Mouse (Mus musculus): ENCODE data around the gene Rnps1. TPM values are rescaled to one million over a fixed set of nuclear protein-coding genes. Genes with fewer than 3 reads are reported as not detected.
"Not testable (repeated sequence)": the region's sequence is repeated elsewhere in the genome, so short reads cannot be mapped to it uniquely, and the experiment has no call there.

Rnps1 gene
- total RNA-seq, 2 experiments from 2014 or later: 141 to 145 TPM

DNA sequence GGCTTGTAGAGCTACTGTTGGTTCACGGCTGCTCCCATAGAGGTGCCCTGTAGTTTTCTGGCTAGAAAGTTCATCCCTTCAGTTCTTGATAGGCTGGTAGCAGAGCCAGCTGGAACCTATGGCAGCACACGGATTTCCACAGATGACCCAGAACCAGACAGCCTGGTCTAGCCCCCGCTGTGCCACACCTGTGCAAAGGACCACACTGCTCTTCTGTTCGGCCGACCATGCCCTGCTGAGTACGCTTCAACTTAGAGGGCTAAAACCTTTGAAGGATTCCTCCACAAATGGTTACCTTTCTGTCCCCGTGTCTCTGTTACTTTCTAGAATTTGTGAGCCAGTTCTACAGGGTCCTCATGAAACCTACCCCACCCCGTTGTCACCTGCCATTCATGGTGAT, 11.0 kb downstream of the Rnps1 start:
- DNase-seq (ENCODE audit: low spot score in 2 of 2); intact Hi-C loops (cut with DNase I): not testable (repeated sequence)

DNA sequence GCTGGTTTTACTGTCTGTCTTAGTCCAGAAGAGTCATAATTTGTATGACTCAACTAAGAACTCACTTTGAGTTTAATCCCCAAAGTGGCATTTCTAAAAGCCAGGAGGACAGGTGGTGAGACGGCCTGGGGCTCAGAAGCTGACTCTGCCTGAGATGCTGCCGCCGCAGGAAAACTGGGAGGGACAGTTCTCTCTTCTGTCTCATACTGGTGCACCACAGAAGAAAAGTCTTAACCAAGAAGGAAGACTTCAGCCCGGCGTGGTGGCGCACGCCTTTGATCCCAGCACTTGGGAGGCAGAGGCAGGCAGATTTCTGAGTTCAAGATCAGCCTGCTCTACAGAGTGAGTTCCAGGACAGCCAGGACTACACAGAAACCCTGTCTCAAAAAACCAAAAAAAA, 11.5 kb downstream of the Rnps1 start:
- DNase-seq (ENCODE audit: low spot score in 2 of 2): no peak
- intact Hi-C loops (cut with DNase I): no loop called here

DNA sequence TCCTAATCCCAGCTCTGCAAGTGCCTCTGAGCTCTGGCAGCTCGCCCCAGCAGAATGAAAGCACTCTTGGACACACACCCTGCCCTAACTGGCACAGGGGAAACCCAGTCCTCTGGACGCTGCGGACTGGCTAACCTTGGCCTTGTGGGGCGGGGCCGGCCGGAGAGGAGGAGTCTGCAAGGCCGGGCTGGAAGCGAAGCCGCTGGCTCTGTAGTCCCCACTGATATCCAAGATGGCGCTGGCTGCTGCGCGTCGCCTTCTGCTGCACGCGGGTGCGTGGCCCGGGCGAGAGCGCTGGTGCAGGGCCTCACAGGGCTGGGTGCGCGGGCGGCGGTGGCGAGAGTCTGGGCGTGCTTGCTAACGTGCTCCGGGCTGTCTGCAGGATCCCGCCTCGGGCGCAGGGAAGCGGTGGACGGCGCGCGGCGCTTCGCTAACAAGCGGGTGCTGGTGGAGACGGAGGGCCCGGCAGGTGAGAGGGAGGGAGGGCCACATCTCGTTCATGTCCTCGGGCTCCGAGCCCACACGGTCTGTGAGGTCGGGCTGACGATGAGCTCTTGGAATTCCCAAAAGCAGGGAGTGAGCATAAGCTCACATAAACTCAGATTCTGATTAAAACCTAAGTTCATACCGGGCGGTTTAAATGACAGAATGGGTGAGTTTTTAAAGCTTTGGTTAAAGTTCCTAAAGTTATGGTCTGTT, 12.3 kb downstream of the Rnps1 start, which contains the start of gene Eci1:
Gene Eci1, plus strand, starts transcription at position 171 of the 699 bp plus-strand sequence.
- intact Hi-C loops (cut with DNase I): no loop called here

DNA sequence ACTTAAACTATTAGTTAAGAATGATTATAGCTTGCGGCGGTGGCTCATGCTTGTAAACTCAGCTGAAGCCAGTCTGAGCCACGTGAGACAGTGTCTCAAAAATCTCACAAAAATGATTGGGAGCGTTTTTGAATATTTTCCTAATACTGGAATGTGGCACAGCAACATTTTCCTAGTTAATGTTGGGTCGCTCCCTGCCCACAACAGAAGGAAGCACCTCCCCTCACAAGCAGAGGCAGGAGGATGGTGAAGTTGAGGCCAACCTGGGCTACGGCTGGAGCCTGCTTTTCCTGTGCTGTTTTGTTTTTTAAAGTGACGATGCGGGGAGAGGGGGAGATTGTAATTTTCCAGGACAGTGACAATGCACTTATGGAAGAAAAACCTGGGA, 12.8 kb downstream of the Rnps1 start:
- DNase-seq (ENCODE audit: low spot score in 2 of 2): no peak
- intact Hi-C loops (cut with DNase I): no loop called here

More for the DNA sequence above, 12.3 kb downstream of the Rnps1 start, which contains the start of gene Eci1:
- peak; percentile 86 to 90 for DNase-seq (ENCODE audit: low spot score in 2 of 2)

DNA sequence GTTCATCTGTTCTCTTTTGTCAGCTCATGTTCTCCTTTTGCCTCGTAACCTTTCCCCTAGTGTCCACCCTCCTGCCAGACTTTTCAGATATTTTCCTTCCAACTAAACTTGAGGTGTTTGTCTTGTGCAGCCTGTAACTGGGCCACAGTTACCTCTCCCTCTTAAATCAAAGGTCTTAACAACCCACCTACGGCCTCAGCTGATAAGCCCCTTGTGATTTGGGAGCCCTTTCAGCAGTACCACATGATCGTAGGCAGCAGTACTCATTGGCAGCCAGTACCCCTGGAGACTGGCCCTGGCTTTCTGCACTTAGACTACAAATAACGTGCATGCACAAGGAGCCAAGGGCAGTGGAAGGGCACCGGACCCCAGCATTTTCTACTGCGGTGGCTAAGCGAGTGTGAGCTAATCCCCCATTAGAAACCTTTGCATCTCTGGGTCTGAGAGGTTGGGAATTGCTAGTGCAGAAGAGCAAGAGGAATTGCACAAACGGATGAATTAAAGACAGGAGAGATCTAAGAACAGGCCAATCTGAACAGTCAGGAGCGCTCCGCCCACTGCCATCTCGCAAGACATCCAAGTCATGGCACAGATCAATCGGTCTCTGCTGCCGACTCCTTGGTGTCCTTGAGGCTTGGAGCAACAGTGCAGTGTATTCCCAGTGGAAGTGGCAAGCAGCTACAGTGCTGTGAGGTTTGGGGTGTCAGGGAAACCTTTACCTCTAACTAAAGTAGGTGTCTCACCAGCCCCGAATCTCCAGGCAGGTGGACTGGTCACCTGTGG, 15.0 kb downstream of the Rnps1 start:
- DNase-seq (ENCODE audit: low spot score in 2 of 2): no peak
- intact Hi-C loops (cut with DNase I): no loop called here

DNA sequence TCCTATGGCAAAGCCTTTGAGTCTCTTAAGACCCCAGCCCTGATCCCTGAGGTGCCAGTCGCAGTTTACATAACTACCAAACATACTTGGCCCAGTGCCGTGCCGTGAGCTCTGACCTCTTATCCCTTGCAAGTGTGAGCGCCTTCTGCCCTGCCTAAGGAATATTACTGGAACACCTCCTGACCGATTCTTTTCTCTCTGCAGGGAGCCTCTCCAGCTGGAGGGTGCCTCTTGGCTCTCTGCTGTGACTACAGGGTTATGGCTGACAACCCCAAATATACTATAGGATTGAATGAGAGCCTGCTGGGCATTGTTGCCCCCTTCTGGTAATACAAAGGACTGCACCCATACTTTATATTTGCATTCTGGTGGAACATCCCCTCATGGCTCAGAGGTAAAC, 22.7 kb downstream of the Rnps1 start:
- intact Hi-C loops (cut with DNase I): no loop called here
- peak; percentile 54 to 62 for DNase-seq (ENCODE audit: low spot score in 2 of 2)

DNA sequence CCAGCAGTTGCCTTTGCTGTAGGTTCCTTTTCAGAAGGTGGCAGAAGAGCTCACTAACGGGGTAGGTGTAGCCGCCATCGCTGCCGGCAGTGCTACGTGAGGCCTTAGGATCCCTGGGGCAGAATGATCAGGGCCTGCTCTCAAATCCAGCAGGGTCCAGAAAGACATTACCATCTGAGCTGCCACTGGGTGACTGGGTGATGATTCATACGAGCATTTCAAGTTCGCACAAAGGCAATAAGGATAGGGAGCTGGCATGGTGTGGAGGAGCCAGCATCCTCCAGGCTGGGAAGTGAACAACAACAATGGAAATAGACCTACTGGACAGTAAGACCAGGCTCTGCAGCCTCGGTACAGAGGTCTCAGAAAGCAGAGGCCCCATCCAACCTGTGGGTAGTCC, 26.0 kb downstream of the Rnps1 start:
- DNase-seq (ENCODE audit: low spot score in 2 of 2): no peak
- intact Hi-C loops (cut with DNase I): no loop called here

DNA sequence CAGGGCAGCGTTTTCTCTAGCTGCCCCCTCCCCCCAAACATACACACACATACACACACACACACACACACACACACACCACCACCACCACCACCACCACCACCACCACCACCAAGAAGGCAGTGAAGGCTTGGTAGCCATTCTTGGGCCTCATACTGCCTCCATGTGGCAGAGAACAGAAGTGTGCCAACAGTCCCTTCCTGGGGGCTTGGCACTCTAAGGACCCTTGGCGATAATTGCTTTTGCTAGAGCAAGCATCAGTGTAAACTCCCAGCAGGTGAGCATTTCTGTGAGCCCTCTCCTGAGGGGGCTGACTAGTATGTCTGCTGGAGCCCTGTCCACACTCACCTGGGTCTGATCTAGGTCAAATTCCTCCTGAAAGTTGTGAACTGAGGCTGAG, 26.8 kb downstream of the Rnps1 start:
- DNase-seq (ENCODE audit: low spot score in 2 of 2): no peak
- intact Hi-C loops (cut with DNase I): no loop called here

DNA sequence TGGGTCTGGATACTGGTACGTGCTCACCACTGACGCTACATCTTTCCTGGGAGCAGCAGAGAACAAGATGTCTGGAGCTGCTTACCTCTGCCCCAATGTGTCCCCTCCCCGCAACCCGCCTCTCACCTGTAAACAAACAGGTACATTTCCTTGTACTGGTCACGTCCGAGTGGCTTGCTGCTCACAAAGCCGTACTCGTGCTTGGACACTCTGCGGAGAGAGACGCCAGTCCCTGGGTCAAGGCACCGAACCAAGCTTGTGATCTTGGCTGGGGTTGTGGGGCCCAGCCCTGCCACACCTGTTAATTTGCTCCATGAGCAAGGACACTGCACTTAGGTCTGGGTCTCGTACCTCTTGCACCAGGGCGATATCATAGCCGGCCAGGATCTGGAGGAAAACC, 27.7 kb downstream of the Rnps1 start:
- no peak for DNase-seq (ENCODE audit: low spot score in 2 of 2)
- intact Hi-C loops (cut with DNase I): no loop called here

DNA sequence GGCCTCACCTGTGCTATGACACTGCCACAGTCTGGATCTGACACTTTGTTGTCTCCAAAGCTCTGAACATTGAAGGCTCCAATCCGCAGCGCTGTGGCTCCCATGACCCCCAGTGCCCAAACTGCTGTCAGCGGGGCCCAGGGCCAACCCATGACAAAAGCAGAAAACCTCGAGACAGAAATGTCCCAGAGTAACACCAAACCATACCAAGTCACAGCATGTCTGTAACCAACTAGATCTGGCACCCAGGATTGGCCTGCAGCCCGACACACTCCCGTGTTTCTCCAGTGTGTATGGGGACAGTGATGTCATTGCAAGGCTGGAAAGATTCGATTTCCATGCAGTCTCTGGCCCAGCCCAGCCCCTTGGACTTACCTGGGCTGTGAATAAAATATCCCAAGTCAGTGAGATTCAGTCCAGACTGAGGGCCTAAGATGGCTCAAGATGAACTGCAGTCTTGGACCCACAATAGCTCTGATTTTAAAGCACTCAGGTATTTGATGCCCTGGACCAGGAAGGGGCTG, 28.3 kb downstream of the Rnps1 start, which contains the start of gene Dnase1l2:
Gene Dnase1l2, minus strand, starts transcription at position 474 of the 524 bp plus-strand sequence.
- intact Hi-C loops (cut with DNase I): no loop called here
- no peak for DNase-seq (ENCODE audit: low spot score in 2 of 2)

DNA sequence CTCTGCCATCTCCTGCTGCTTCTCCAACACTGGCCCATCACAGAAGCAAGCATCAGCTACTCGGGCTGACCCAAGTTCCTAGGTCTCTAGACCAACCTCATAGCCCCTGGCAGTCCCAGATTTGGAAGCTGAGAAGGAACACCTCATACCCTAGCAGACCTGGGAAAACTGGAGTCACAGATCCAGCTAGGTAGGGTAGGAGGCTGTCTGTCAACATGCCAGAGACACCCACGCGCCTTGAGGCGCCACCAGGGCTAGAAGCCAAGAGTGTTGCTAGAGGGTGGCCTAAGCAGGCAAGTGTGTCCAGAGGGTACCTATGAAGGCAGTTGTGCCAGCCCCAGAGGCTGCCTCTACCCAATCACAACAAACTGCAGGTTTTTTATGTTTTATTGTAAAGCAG, 29.0 kb downstream of the Rnps1 start:
- intact Hi-C loops (cut with DNase I): no loop called here
- peak in 1 of 2 experiments; percentile 51 for DNase-seq (ENCODE audit: low spot score in 2 of 2)

DNA sequence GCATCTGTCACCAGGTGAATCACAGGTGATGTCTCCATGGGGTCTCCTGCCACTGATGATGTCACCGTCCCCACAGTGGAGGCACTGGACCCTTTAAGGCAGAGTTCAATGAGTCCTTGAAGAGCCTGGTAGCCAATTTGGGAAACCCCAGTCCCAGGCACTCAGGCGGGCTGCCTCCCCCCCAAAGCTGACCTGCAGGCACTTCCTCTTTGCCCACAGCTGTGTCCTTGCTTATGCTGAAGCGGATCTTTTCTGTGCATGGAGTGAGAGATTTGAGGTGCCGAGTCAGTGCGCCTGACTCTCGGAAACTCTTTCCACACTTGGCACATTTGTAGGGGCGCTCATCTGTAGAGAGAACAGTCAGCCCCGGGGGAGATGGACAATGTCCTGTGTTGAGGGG, 32.2 kb downstream of the Rnps1 start:
- no peak for DNase-seq (ENCODE audit: low spot score in 2 of 2)
- intact Hi-C loops (cut with DNase I): no loop called here

DNA sequence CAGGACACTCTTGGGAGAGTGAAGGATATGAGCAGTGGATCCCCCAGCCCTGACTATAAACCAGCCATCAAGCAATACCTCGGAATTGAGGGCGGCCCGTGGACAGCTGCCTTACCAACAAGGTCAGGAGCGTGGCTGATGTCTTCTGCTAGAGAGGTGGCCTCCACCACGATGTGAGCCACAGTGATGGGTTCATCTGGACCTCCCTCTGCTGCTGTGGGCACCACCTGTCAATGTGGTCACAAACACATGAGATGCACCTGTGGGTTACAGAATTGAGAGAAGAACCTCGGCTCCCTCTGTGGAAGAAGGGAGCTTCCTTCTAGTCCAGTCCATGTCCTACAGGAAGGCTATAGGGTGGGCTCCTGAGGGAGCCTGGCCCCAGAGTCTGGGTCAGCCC, 35.1 kb downstream of the Rnps1 start:
- no peak for DNase-seq (ENCODE audit: low spot score in 2 of 2)
- intact Hi-C loops (cut with DNase I): no loop called here

DNA sequence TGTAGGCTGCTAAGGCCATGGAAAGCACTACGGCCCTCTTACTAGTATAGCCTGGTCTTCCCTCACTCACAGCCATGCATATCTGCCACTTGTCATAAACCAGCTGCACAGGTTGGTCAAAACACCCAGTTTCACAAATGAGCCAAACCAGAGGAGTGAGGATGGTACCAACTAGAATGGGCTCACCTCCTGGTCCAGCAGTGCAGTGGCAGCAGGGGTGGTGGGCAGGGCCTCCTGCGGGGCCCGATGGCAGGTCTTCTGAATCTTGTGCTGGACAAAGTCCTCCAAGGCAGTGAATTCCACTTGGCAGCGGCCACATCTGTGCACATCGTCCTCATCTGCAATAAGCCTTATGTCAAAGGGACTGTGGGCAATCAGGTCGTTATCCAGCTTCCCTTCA, 36.9 kb downstream of the Rnps1 start:
- DNase-seq (ENCODE audit: low spot score in 2 of 2): no peak
- intact Hi-C loops (cut with DNase I): no loop called here

DNA sequence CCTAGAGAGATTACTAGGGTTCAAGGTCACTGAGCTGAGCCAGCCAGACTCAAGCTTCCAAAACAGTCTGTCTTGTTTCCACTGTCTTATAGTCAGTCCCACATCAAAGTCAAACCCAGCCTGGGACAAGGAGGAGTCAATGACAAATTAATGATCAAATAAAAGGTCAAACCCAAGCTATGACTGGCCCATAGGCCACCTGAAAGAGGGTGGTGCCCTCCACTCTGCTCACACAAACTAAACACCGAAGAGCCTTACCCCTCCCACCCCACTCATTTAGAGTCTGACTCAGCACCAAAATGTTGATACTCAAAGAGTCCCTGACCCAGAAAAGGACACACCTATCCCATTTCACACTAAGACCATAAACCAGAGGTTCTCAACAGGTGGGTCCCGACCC, 39.0 kb downstream of the Rnps1 start:
- DNase-seq (ENCODE audit: low spot score in 2 of 2): no peak
- intact Hi-C loops (cut with DNase I): no loop called here

DNA sequence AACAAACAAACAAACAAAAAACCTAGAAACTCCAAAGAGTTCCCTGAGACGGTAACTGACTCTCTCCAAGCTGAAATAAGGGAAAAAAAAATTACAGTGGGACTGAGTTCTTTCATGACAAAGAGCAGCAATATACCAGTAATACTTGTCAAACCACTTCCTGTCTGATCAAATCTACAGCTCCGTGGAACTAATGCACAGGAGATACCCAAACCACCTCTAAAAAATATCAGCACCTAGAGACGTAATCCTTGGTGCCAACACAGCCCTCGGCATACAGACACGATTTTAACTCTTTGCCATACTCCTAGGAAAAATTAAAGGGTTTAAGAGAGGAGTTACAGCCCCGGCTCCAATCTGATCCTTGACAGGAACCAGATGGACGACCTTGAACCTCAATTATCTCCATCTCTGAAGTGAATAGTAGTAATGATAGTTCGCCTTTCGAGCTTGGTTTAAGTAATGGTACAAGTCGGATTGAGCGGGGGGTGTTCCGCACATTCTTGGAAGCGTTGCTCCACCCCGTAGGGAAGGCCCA, 39.9 kb downstream of the Rnps1 start:
- intact Hi-C loops (cut with DNase I): no loop called here
- DNase-seq (ENCODE audit: low spot score in 2 of 2): no peak

DNA sequence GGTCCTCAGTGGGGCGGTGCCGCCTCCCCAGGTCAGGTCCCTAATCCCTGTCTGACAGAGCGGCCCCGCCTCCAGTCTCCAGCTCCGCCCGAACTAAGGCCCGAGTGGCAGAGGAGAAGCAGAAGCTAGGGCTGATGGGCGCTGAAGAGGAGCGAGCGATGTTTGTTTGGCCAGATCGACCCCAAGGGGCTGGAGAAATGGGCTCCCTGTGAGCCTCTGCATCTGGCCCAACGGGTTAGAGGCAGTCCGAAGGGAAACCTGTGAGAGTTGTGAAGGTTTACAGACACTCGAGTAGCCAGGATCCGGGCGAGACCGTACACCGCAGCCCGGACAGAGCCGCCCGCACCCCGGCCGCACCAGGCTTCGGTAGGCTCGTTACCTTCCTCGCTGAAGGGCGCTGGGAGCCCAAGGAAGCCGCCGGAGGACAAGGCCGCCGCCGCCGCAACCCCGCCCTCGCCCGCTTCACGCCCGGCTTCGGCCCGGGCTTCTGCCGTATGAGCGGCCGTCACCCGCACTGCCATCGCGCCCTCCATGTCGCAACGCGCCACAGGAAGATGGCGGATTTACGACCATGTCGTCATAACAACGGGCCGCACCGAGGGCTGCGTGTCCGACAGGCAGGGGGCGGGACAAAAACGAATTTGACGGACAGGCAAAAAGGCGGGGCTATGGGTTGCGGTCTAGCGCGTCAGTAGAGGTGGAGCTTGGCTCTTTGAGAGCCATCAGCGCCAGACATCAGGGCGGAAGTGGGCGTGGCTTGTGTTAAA, 40.6 kb downstream of the Rnps1 start:
- DNase-seq (ENCODE audit: low spot score in 2 of 2): peak; percentile 99
- intact Hi-C loops (cut with DNase I): no loop called here

DNA sequence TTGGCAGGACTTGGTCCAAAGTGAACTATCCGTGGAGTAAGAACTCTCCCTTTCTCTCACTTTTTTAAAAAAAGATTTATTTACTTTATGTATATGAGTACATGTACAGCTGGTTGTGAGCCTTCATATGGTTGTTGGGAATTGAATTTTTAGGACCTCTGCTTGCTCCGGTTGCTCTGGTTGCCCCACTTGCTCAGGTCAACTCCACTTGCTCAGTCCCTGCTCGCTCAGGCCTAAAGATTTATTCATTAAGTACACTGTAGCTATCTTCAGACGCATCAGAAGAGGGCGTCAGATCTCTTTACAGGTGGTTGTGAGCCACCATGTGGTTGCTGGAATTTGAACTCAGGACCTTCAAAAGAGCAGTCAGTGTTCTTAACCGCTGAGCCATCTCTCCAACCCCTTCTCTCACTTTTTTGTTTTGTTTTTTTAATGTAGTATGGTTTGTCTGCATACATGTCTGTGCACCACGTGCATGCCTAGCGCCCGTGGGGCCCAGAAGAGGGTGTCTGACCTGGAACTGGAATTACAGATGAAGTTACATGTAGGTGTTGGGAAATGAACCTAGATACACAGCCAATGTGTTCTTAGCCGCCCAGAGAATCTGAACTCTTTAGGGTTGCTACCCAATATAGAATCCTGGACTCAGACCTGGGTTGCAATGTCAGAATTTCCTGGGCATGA, 41.3 kb downstream of the Rnps1 start:
- DNase-seq (ENCODE audit: low spot score in 2 of 2); intact Hi-C loops (cut with DNase I): not testable (repeated sequence)

DNA sequence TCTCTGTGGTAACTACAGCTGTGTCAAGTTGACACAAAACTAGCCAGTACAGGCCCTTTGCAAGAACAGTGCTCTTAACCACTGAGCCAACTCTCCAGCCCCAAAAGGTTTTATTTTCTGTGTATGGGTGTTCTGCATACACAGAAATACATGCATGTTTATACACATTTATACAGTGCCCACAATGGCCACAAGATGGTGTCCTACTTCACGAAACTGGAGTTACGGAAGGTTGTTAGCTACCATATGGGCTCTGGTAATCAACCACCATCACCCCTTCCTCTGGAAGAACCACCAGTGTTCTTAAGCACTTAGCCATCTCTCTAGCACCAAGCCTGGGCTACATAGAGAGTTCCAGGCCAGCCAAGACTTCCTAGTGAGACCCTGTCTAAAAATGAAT, 47.2 kb downstream of the Rnps1 start:
- no peak for DNase-seq (ENCODE audit: low spot score in 2 of 2)
- intact Hi-C loops (cut with DNase I): no loop called here
